Mouse (Mus musculus): ENCODE measurements around the gene 5730596B20Rik.

- TF ChIP-seq CTCF (IDR thresholded peaks at IDR 0.05; ENCODE audit: control insufficient read depth, insufficient read depth, insufficient read length) (no peak), FOSL1 (IDR thresholded peaks at IDR 0.05; ENCODE audit: insufficient read depth, low read length, poor library complexity, severe bottlenecking) (no peak)
Observed at GRCm38 (mm10) chr6:52189909-52190308, 12.6 kb downstream of the 5730596B20Rik start.
